Mouse (Mus musculus) liver, adult 2 months (tissue): ENCODE measurements around the gene Armh4. TPM values are rescaled to one million over a fixed set of nuclear protein-coding genes. Genes with fewer than 3 reads are reported as not detected.
"Not testable (repeated sequence)": the region's sequence is repeated elsewhere in the genome, so short reads cannot be mapped to it uniquely, and the experiment has no call there.

Source experiments
- DNase-seq: peaks from one replicate; pipeline ENCODE4 v3.0.0-alpha.2; 2011; ENCODE audit warnings: low read depth, low spot score; ENCODE audit errors: extremely low read depth
- H3K27ac ChIP-seq: fragments of 200-500 bp; replicated peaks from 2 replicates; pipeline ENCODE4 v1.5.1; 2012; ENCODE audit warnings: low read depth, mild to moderate bottlenecking, control low read depth, inconsistent platforms, low read length; ENCODE audit not compliant: insufficient read depth
- H3K27me3 ChIP-seq: fragments of 200-500 bp; 2 replicates; pipeline ENCODE4 v1.6.1; 2012; ENCODE audit warnings: mild to moderate bottlenecking, moderate library complexity, low read length, inconsistent platforms; ENCODE audit not compliant: control insufficient read depth, insufficient read depth
- H3K36me3 ChIP-seq: fragments of 200-500 bp; 2 replicates; pipeline ENCODE4 v1.6.1; 2012; ENCODE audit warnings: low read length, inconsistent platforms; ENCODE audit not compliant: control insufficient read depth, insufficient read depth
- H3K4me1 ChIP-seq: fragments of 200-500 bp; 2 replicates; pipeline ENCODE4 v1.6.1; 2011; ENCODE audit warnings: low read length; ENCODE audit not compliant: control insufficient read depth, insufficient read depth
- H3K4me3 ChIP-seq: fragments of 200-500 bp; 2 replicates; pipeline ENCODE4 v1.5.1; 2011; ENCODE audit warnings: low read depth, mild to moderate bottlenecking, control low read depth, low read length, moderate library complexity; ENCODE audit not compliant: insufficient read depth
- H3K79me2 ChIP-seq: fragments of 200-500 bp; 2 replicates; pipeline ENCODE4 v1.6.1; 2012; ENCODE audit warnings: inconsistent platforms, mild to moderate bottlenecking, low read length, moderate library complexity; ENCODE audit not compliant: control insufficient read depth, insufficient read depth
- H3K9ac ChIP-seq: fragments of 200-500 bp; 2 replicates; pipeline ENCODE4 v1.6.1; 2012; ENCODE audit warnings: low read depth, mild to moderate bottlenecking, control low read depth, inconsistent platforms, low read length
- CTCF ChIP-seq: fragments of 200-500 bp; IDR thresholded peaks from 2 replicates; pipeline ENCODE4 v1.5.1; 2011; ENCODE audit warnings: low read depth, low read length, control low read depth
- POLR2A ChIP-seq: fragments of 200-500 bp; IDR thresholded peaks from 2 replicates; pipeline ENCODE4 v1.6.1; 2011; ENCODE audit warnings: low read length, control low read depth; ENCODE audit not compliant: insufficient read depth; ENCODE audit errors: extremely low read depth
- WGBS: fragments of 180-500 bp; shearing (Covaris S2); methylation state at CpG from one replicate; pipeline ENCODE4 v1.1.7; 2018; 5-methylcytosine and 5-hydroxymethylcytosine counted together
- polyA plus RNA-seq: library from polyadenylated mRNA; depleted of rRNA; stranded (reverse); fragments of >200 nt; gene quantifications from 2 replicates; pipeline ENCODE4 v1.2.3, GENCODE M21; 2012
- total RNA-seq: library from RNA; depleted of rRNA; stranded (reverse); fragments of >200 nt; gene quantifications from 2 replicates; pipeline ENCODE4 v1.2.3, GENCODE M21; 2014

Gene Armh4
- total and polyA plus RNA-seq, 2 experiments = 0.02 to 0.09 TPM

DNA sequence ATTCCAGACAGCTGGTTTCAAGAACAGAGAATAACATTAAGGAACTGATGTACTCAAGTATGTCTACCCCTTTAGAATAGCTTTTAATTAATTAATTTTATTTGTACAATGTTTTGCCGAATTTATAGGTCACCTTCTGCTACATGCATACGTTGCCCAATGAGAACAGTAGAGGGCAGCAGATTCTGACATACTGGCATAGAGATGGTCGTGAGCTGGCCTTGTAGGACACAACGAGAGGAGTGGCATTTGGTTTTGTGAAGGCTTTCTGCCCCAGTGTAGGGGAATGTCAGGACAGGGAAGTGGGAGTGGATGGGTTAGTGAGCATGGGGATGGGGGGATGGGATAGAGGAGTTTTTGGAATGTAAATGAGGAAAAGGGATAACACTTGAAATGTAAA is 18.3 kb upstream of the Armh4 start:
- DNase-seq = no peak

DNA sequence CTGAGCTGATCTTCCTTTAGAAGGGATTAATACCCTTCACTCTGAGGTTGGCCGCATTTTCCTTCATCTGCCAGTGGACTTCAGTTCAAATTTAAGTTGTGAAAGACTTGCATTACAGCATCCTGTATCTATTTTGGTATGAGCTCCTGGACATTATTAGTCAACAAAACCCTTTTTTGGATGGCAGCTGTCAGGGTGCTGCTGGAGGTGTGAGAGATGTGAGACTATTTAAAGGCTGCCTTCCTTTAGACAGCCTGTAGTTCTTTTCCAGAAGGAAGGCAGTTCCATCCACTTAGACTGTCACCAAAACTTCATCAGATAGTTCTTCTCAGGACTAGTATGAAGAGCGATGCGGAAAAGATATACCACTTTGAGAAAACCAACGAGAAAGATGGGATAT is 10.8 kb upstream of the Armh4 start:
- no peak for DNase-seq
- 75% methylated on average over 4 of the region's 4 CpGs for WGBS
- no peaks in the 10 kb centered on the region for H3K27me3 ChIP-seq
- TF ChIP-seq POLR2A (no peak), CTCF (no peak)
- H3K36me3 ChIP-seq = no peaks in the 10 kb centered on the region
- H3K79me2 ChIP-seq = no peaks in the 10 kb centered on the region
- no peak overlapping the region for H3K4me3 ChIP-seq
- no peaks in the 10 kb centered on the region for H3K4me1 ChIP-seq
- H3K9ac ChIP-seq = no peak overlapping the region
- no peak overlapping the region for H3K27ac ChIP-seq

More for the DNA sequence above, 18.3 kb upstream of the Armh4 start:
- 16% methylated on average over 4 of the region's 4 CpGs for WGBS
- no peak overlapping the region for H3K4me3 ChIP-seq
- H3K9ac ChIP-seq = no peak overlapping the region
- H3K27me3 ChIP-seq = no peaks in the 10 kb centered on the region
- H3K79me2 ChIP-seq = no peaks in the 10 kb centered on the region
- TF ChIP-seq POLR2A = no peak
- TF ChIP-seq CTCF = no peak
- no peaks in the 10 kb centered on the region for H3K36me3 ChIP-seq
- H3K4me1 ChIP-seq = no peaks in the 10 kb centered on the region
- no peak overlapping the region for H3K27ac ChIP-seq

DNA sequence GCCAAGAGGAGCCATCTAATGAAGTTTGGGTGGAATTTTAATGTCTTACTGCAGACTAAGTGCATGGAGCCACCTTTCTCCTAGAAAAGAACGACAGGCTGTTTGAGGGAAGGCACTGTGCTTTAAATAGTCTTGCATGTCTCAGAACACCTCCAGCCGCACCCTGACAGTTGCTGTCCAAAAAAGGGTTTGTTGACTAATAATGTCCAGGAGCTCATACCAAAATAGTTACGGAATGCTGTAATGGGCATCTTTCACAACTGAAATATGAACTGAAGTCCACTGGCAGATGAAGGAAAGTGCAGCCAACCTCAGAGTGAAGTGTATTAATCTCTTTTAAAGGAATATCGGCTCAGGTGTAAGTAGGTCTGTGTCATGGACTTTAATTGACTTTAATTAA is 7.4 kb upstream of the Armh4 start:
- H3K27me3 ChIP-seq = no peaks in the 10 kb centered on the region
- no peaks in the 10 kb centered on the region for H3K4me1 ChIP-seq
- H3K79me2 ChIP-seq = no peaks in the 10 kb centered on the region
- no peak overlapping the region for H3K4me3 ChIP-seq
- H3K36me3 ChIP-seq = no peaks in the 10 kb centered on the region
- 83% methylated on average over 4 of the region's 4 CpGs for WGBS
- DNase-seq = no peak
- H3K9ac ChIP-seq = no peak overlapping the region
- H3K27ac ChIP-seq = no peak overlapping the region
- TF ChIP-seq CTCF (no peak), POLR2A (no peak)

DNA sequence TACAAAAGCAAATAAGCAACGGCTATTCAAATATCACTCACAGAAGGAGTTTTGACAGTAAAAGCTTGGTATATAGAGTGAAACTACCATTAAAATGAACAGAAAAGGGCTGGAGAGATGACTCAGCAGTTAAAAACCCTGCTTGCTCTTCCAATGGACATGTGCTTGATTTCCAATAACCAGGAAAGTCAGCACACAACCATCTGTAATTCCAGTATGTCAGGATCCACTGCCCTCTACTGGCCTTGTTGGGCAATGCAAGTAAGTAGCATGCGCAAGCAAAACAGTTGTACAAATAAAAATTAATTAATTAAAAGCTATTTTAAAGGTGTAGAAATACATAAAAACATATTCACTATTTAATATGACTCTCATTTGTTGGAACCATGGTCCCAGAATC is 2.6 kb upstream of the Armh4 start:
- H3K27ac ChIP-seq = no peak overlapping the region
- no peaks in the 10 kb centered on the region for H3K79me2 ChIP-seq
- no peaks in the 10 kb centered on the region for H3K36me3 ChIP-seq
- TF ChIP-seq CTCF (peak; percentile 38; the same call in 1 of the 2 replicates), POLR2A (no peak)
- no peak overlapping the region for H3K4me3 ChIP-seq
- 54% methylated on average over 2 of the region's 2 CpGs for WGBS
- no peak overlapping the region for H3K9ac ChIP-seq
- H3K27me3 ChIP-seq = 0 out of 2 replicates have a peak, but pooled peaks cover 2% of the 10 kb centered on the region
- H3K4me1 ChIP-seq = no peaks in the 10 kb centered on the region
- peak; percentile 46 for DNase-seq

DNA sequence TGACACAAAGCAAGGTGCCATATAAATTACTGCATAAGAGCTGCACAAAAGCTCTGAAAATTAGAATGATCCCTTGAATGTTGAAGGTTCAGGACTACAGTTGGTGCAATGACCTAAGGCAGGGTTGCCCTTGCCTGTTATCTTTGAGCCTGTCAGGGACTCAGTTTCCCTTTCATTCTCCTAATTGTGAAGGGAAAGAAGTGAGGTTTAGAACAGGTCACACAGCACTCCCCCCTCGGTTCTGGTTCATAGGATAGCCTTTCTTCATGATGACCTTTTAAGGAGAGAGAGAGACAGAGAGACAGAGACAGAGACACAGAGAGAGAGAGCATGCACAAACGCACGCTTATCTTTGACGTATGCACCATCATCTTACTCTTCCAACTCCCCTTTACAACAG is 683 bp upstream of the Armh4 start:
- DNase-seq = no peak
- no peak overlapping the region for H3K4me3 ChIP-seq
- no peak overlapping the region for H3K27ac ChIP-seq
- H3K36me3 ChIP-seq = no peaks in the 10 kb centered on the region
- no peak overlapping the region for H3K9ac ChIP-seq
- no peaks in the 10 kb centered on the region for H3K79me2 ChIP-seq
- H3K27me3 ChIP-seq = 0 out of 2 replicates have a peak, but pooled peaks cover 2% of the 10 kb centered on the region
- H3K4me1 ChIP-seq = no peaks in the 10 kb centered on the region
- TF ChIP-seq CTCF = no peak
- no peak for TF ChIP-seq POLR2A
- WGBS = 74% methylated on average over 4 of the region's 4 CpGs

DNA sequence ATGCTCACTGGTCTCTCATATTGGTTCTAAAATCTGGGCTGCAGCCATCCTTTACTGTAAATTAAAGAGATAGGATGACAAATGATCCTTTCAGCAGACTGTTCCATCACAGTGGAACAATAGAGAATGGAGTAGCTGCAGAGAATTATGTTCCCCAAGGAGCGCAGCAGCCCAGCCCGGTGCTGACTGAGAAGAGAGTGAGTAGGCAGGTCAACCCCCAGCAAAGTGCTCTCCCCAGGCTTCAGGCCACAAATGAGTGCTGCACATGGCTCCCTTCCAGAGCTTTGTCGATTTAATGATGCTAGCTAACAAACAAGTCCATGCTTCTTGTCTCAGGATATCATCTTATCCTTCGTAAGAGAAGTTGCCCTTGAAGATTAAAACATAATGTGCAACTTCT is 2.8 kb downstream of the Armh4 start:
- DNase-seq = no peak

DNA sequence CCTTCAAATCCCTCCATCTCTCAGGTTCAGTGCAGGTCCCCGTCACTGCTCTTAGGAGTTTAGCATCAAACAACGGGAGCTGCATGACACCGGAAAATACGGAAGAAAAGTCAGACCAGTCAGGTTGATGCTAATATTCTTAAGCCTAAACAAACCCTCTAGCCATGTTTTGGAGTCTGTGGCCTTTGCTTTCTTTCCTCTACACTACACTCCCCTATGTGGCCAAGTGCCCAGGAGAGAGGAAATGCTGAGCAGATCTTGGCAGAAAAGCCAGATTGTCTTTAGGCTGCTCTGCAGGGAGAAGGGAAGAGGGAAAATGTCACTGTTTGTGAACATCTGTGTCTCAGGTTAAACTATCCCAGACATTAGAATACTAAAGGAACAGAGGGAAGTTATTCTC is 5.6 kb downstream of the Armh4 start:
- not testable (repeated sequence) for DNase-seq, H3K4me3 ChIP-seq, H3K79me2 ChIP-seq, H3K27ac ChIP-seq, H3K4me1 ChIP-seq, H3K27me3 ChIP-seq, H3K36me3 ChIP-seq, H3K9ac ChIP-seq
- 71% methylated on average over 4 of the region's 4 CpGs for WGBS

More for the DNA sequence above, 2.8 kb downstream of the Armh4 start:
- Histone ChIP-seq H3K36me3 (no peaks in the 10 kb centered on the region), H3K27me3 (0 out of 2 replicates have a peak, but pooled peaks cover 2% of the 10 kb centered on the region), H3K4me1 (no peaks in the 10 kb centered on the region), H3K79me2 (no peaks in the 10 kb centered on the region), H3K27ac (no peak overlapping the region), H3K9ac (no peak overlapping the region), H3K4me3 (no peak overlapping the region)
- 68% methylated on average over 4 of the region's 4 CpGs for WGBS
- TF ChIP-seq POLR2A (no peak), CTCF (no peak)
